ENCODE assay signal across 8 mouse cellular contexts in genomic region chr5:9162088-9162487, GRCm38 (mm10). TPM values are rescaled to one million over a fixed set of nuclear protein-coding genes. Genes with fewer than 3 reads are reported as not detected.
DNase-seq lines count a peak whose midpoint lies in the region; ATAC-seq lines count a peak whose summit lies in the region.

No protein-coding gene starts in this region.

- ATAC-seq in heart, embryonic 12.5 days (ENCODE audit: insufficient number of reproducible peaks, low FRiP score): no peak
- ATAC-seq in midbrain, embryonic 16.5 days: peak; percentile 53

- H3K4me2 ChIP-seq in heart, embryonic 12.5 days: peak overlapping the region; percentile 80
- peak overlapping the region; percentile 71 for H3K4me2 ChIP-seq in midbrain, embryonic 16.5 days (ENCODE audit: low read length)

- peak overlapping the region; percentile 73 for H3K9ac ChIP-seq in heart, embryonic 12.5 days
- H3K9ac ChIP-seq in midbrain, embryonic 16.5 days (ENCODE audit: low read depth, low read length): peak overlapping the region; percentile 72

- WGBS in heart, embryonic 12.5 days: 9% methylated on average over 7 of the region's 7 CpGs
- WGBS in limb, embryonic 10.5 days: 25% methylated on average over 7 of the region's 7 CpGs
- 22% methylated on average over 7 of the region's 7 CpGs for WGBS in midbrain, embryonic 16.5 days

- intact Hi-C loops in left cerebral cortex, postnatal 25 days (cut with DNase I): loop anchor here (10.0 kb wide), 1 partner anchor 1473 kb away; no protein-coding TSS in a partner anchor

- H3K9me3 ChIP-seq in heart, embryonic 12.5 days (replicated peaks): no peaks in the 10 kb centered on the region
- H3K9me3 ChIP-seq in limb, embryonic 10.5 days (replicated peaks): no peaks in the 10 kb centered on the region
- no peaks in the 10 kb centered on the region for H3K9me3 ChIP-seq in midbrain, embryonic 16.5 days (replicated peaks; ENCODE audit: control insufficient read depth, low read length, poor library complexity, severe bottlenecking)

- H3K4me3 ChIP-seq in heart, embryonic 12.5 days: peak overlapping the region; percentile 86
- peak overlapping the region; percentile 94 for H3K4me3 ChIP-seq in limb, embryonic 10.5 days
- peak overlapping the region; percentile 93 for H3K4me3 ChIP-seq in midbrain, embryonic 16.5 days (ENCODE audit: low read depth, low read length)

- H3K27me3 ChIP-seq in heart, embryonic 12.5 days (replicated peaks): no peaks in the 10 kb centered on the region
- no peaks in the 10 kb centered on the region for H3K27me3 ChIP-seq in limb, embryonic 10.5 days (ENCODE audit: low read depth, poor library complexity, severe bottlenecking)
- no peaks in the 10 kb centered on the region for H3K27me3 ChIP-seq in midbrain, embryonic 16.5 days (ENCODE audit: control insufficient read depth, insufficient read depth, low read depth, low read length)

- H3K4me1 ChIP-seq in heart, embryonic 12.5 days (replicated peaks): peaks cover 11% of the 10 kb centered on the region; the same call in 1 of the 2 replicates
- H3K4me1 ChIP-seq in limb, embryonic 10.5 days: peaks cover 5% of the 10 kb centered on the region; the same call in 1 of the 2 replicates
- peaks cover 14% of the 10 kb centered on the region for H3K4me1 ChIP-seq in midbrain, embryonic 16.5 days (ENCODE audit: control insufficient read depth, insufficient read depth, low read length)

- DNase-seq in adrenal gland, adult 8-10 months: peak; percentile 12
- DNase-seq in adrenal gland, postnatal 25 days: no peak
- DNase-seq in urinary bladder, adult 2 months (ENCODE audit: low spot score): peak; percentile 21
- no peak for DNase-seq in urinary bladder, postnatal 10 days (ENCODE audit: low spot score)
- peak; percentile 36 for DNase-seq in limb, embryonic 10.5 days (ENCODE audit: low spot score)
- no peak for DNase-seq in left cerebral cortex, postnatal 25 days (ENCODE audit: low spot score in 2 of 2)

- H3K36me3 ChIP-seq in heart, embryonic 12.5 days: no peaks in the 10 kb centered on the region
- H3K36me3 ChIP-seq in limb, embryonic 10.5 days: peaks cover 9% of the 10 kb centered on the region
- H3K36me3 ChIP-seq in midbrain, embryonic 16.5 days (ENCODE audit: control insufficient read depth, insufficient read depth, low read length): no peaks in the 10 kb centered on the region

- peak overlapping the region; percentile 87 for H3K27ac ChIP-seq in heart, embryonic 12.5 days (ENCODE audit: poor library complexity, severe bottlenecking)
- peak overlapping the region; percentile 99 for H3K27ac ChIP-seq in limb, embryonic 10.5 days
- peak overlapping the region; percentile 99 for H3K27ac ChIP-seq in midbrain, embryonic 16.5 days (ENCODE audit: low read length)

RNA-seq across cellular contexts. Expression of gene Dmtf1, which starts 0.5 kb away (rescaled TPM):
- total RNA-seq in adrenal gland, adult 8-10 months (2022): 10 to 100 TPM; 22.4 to 33.4 (median 31.5) TPM
- total RNA-seq in adrenal gland, postnatal 25 days (2021): 32.8 and 36.3 TPM in 2 replicates
- polyA plus RNA-seq in urinary bladder, adult 2 months (2012; rRNA removed): 37.6 and 49.0 TPM in 2 replicates
- polyA plus RNA-seq in heart, embryonic 12.5 days (2016; fragmentation: Nextera tagmentation; extraction: Ambion mirVana): 37.6 and 39.4 TPM in 2 replicates
- polyA plus RNA-seq in limb, embryonic 10.5 days (2016; fragmentation: Nextera tagmentation; extraction: Ambion mirVana): 52.7 and 58.5 TPM in 2 replicates
- 57.9 and 66.3 TPM in 2 replicates for polyA plus RNA-seq in midbrain, embryonic 16.5 days (2015; fragmentation: Nextera tagmentation; extraction: Ambion mirVana)
- 10 to 100 TPM; 58.6 to 62.0 TPM for total RNA-seq in left cerebral cortex, postnatal 25 days (2021)

Comparison
In these comparisons a context has a peak if more than half of its experiments do, and no peak if none do; other contexts are left out.
1. DNase-seq: peak in adrenal gland, adult 8-10 months (single experiment), urinary bladder, adult 2 months (single experiment) and limb, embryonic 10.5 days (single experiment); none in adrenal gland, postnatal 25 days (single experiment), urinary bladder, postnatal 10 days (single experiment) and left cerebral cortex, postnatal 25 days (0 of 2).
2. Peak in every context shown above with its lines, with median percentiles within 50 percentile points of each other: H3K27ac ChIP-seq and H3K4me3 ChIP-seq.